Mouse (Mus musculus) spleen, postnatal 36 days (tissue): ENCODE measurements around the gene Senp1.

ENCODE experiments used
- DNase-seq, 2 experiments: peaks; one replicate each; pipeline ENCODE4 v3.0.0; 2022; ENCODE audit warnings: low spot score in 2 of 2, mixed read lengths in 1 of 2

The Senp1 gene

GRCm38 (mm10) chr15:98107703-98108296 is 14.3 kb upstream of the Senp1 start:
- no peak for DNase-seq

- DNase-seq, result no peak
These were observed 13.7 kb upstream of the Senp1 start for GRCm38 (mm10) chr15:98107230-98107629.

DNA sequence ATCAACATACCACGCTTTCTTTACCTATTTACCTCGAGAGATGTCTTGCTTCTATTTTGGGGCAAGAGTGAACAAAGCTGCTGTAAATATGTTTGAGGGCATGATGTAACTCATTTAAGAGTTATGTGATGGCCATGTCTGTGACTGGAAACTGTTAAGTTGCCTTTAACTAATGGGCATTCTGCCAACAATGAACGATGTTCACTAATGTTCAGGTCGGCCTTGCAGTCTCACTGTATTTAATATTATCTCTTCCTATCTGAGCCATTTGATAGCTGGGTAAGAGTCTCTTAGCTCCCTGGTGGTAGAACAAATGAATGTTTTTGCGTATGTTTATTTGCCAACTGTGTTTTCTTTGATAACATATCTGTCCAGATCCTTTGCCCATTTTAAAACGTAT is 13.0 kb upstream of the Senp1 start:
- no peak for DNase-seq

DNA sequence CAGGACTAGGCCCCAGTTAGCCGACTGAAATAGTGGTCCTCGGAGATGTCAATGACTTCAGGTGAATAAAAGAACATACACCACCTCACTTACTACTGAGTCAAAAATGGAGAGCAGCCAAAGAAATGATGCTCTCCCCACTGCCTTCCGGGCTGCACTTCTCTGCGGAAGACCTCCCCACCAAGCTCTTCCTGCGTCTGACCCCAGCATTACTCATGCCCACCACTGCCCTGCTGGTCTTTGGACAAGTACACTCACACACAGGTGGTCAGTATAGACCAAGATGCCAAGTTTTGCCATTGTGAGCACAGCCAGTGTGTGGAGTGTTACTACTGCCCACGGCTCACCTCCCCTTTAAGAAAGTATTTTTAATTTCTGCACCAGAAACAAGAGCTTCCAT is 8.9 kb upstream of the Senp1 start:
- DNase-seq, result no peak

DNA sequence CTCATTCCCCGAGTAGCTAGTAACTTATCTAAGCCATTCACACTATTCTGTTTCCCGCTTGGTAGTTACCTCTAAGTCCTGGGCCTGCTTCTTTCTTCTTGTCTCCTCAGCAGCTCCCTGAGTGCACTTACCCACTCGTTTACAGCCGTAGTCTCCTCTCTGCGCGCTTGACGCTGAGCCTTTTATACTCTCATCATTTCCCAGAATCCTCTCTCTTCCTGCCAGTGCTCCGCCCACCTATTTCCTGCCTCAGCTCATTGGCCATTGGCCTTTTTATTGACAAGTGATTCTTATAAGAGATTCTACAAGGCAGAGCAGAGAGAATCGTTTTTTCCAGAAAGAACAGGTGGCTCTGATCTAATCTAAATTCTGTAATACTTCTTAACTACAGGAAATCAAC is 5.0 kb upstream of the Senp1 start:
- DNase-seq, result no peak

DNA sequence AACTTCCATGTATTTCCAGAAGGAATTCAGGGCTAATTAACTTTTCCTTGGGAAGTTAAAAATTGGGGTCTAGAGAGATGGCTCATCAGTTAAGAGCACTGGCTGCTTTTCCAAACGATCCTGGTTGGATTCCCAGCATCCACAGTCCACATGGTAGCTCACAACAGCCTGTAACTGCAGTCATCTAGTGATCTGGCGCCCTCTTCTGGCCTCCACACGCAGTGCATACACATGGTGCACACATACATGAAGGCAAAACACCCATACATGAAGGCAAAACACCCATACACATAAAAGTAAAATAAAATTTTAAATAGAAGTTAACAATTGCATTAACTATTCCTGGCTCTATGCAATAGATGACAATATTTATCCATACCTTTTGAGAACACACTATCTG is 3.4 kb upstream of the Senp1 start:
- DNase-seq, result no peak

DNA sequence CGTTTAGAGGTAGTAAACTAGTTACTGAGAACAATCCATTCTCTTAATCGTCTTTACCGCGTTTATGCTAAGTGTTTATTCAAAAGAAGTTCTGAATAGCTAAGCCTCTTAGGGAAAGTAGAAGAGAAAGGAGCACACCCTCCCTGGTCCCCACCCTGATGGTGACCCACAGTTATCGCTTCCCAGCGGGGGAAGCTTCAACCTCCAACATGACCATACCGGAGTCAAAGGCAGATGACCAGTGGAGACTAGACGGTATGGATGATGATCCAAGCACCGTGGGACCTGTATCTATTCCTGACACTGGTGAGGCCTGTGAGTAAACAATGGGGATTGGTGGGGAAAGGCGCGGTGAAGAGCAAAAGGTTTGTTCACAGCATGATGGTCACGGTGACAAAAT is 1.4 kb upstream of the Senp1 start:
- no peak for DNase-seq

- DNase-seq, result no peak
These were observed 998 bp downstream of the Senp1 start, which contains the start of gene Pfkm for GRCm38 (mm10) chr15:98092372-98093120. Pfkm (plus strand) TSS chr15:98092589.

- no peak for DNase-seq
These were observed 1.7 kb downstream of the Senp1 start for GRCm38 (mm10) chr15:98091841-98092240.

GRCm38 (mm10) chr15:98089421-98090183 is 3.9 kb downstream of the Senp1 start:
- DNase-seq, result peak; percentile 36 to 50

GRCm38 (mm10) chr15:98088889-98089288 is 4.7 kb downstream of the Senp1 start:
- DNase-seq, result no peak

GRCm38 (mm10) chr15:98076901-98077300 is 16.6 kb downstream of the Senp1 start:
- no peak for DNase-seq

DNA sequence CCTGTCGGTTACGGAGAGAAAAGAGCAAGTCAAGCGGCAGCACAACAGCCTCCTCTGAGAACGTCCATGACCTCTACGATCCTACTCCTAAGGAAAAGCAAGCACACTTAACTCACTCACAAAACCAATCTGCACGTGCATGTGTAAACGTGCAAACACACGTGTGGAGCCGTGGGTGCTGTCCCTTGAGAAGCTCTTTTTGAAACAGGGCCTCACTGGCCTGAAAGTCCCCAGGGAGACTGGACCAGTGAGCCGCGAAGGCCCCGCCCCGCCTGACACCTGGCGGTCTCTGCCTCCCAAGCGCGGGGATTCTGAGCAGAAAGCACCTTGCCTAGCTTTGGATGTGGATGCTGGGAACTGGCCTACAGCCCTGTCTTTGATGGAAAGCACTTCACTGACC is 18.5 kb downstream of the Senp1 start:
- peak; percentile 84 to 88 for DNase-seq

DNA sequence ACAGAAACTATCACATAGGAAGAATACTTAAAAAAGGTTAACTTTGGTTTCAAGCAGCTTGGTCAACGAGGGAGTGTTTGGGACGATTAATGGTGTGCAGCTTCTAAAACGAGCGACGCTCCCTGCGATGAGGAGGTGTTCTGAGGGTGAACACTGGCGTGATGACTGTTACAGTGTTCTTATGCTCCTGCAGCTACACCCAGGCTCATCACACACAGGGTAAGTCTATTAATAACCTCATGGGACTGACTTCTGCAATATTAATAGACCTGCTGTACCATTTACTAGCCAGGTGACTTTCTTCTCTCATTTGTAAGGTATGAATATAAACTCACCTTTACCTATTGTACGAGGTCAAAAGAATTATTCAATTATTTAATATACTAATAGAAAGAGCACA is 19.0 kb downstream of the Senp1 start:
- DNase-seq, result peak in 1 of 2 experiments; percentile 19

DNA sequence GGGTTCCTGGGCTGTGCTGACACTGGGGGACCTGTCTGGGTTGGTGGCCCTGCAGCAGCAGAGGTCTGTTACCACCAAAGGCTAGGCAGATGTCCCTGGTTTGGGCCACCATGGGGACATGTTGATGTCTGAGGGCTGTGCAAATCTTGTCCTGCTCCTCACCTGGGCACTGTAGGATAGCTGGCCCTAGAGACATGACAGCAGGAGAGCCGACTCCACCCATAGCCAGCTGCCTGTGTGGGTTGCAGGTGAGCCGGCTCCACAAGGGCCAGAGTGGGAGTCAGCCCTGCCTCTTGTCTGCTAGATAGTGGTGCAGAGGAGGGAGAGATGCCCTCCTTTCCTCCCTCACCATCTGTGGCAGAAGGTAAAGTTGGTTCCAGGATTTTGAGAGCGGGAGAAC is 23.2 kb downstream of the Senp1 start:
- no peak for DNase-seq

DNA sequence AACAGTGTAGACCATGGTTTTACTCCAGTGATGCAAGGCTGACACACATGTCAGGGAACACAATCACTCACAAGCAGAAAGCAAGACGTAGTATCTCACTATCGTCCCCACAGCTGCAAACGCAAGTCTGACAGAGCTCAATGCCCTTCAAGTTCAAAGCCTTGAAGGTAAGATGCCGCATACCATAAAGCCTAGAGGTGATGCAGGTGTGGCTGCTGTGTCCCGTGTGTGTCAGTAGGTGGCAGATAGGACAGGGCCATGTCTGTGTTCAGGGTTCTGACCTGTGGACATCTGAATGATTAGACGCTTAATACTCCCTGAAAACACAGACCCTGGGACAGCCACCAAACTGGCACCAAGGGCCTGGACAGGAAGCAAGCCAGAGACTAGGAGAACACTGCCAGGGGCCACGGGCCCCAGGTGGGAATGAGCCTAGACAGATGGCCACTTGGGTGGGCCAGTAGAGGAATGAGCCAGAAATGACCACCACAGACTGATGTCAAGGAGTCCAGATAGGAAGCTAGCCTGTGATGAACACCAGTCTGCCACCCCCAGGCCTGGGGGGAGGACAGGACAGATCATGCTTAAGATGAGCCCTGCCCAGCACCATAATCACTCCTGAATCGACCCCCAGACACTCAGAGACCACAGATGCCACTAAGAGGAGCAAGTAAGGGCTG is 23.8 kb downstream of the Senp1 start:
- DNase-seq, result no peak

- DNase-seq, result no peak
These were observed 25.0 kb downstream of the Senp1 start for GRCm38 (mm10) chr15:98068506-98068905.

DNA sequence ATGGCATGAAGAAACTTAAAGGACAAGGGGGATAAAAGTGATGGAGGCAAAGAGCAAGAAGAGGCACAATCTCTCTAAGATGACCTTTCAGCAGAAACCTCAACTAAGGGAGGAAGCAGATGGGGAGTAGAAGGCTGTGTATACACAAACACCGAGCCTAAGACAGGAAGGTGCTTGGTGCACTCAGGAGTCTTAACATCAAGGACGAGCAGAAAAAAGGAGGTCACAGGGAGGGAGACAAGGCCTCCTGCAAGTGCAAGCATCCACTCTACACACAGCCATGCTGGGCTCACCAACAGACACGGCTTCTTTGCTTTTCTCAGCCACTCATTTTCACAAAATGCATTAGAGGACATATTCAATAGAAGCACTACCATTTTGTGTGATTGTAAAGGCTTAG is 26.1 kb downstream of the Senp1 start:
- DNase-seq, result no peak

- peak in 1 of 2 experiments; percentile 27 for DNase-seq
These were observed 26.9 kb downstream of the Senp1 start for GRCm38 (mm10) chr15:98066602-98067001.

GRCm38 (mm10) chr15:98065881-98066280 is 27.7 kb downstream of the Senp1 start:
- DNase-seq, result no peak

DNA sequence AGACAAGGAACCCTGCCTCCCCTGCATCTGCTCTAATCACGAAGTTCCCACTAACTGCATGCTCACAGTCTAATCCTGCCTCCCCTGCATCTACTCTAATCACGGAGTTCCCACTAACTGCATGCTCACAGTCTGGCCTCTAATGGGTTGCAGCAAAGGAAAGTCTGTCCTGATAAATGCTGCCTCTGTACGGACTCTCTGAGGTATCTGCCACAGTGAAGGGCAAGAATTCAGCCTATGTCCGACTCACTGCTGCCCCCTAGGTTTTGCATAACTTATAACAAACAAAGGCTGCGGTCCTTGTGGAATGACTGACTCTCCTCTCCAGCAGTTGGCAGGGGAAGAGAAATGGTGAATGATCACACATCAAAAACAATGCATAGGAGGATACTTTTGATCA is 38.3 kb downstream of the Senp1 start:
- DNase-seq, result no peak

GRCm38 (mm10) chr15:98051685-98052084 is 41.9 kb downstream of the Senp1 start:
- no peak for DNase-seq
